Mouse (Mus musculus) intestine, embryonic 14.5 days (tissue): Measurements from ENCODE around the gene 2010111I01Rik. TPM values are rescaled to one million over a fixed set of nuclear protein-coding genes. Genes with fewer than 3 reads are reported as not detected.
A peak's percentile ranks its signal among the peaks of the same experiment; 100 is the strongest.

Experiments used
- ATAC-seq: fragments of 200-750 bp; cut with Nextera tagmentation; replicated peaks from 2 replicates; pipeline ENCODE4 v1.8.0; 2017; ENCODE audit warnings: low read depth, moderate number of reproducible peaks, moderate TSS enrichment, moderate library complexity; ENCODE audit not compliant: low FRiP score, low TSS enrichment
- DNase-seq: peaks from one replicate; pipeline ENCODE4 v3.0.0-alpha.2; 2018; ENCODE audit warnings: low spot score
- H3K27ac ChIP-seq: fragments of 300-500 bp; sonication (generic); 2 replicates; pipeline ENCODE4 v1.5.1; 2014; ENCODE audit warnings: low read depth, mild to moderate bottlenecking, control low read depth
- H3K27me3 ChIP-seq: fragments of 300-500 bp; sonication (generic); replicated peaks from 2 replicates; pipeline ENCODE4 v1.6.1; 2014; ENCODE audit warnings: low read length, control low read depth; ENCODE audit not compliant: control insufficient read depth, insufficient read depth
- H3K36me3 ChIP-seq: fragments of 300-500 bp; sonication (generic); 2 replicates; pipeline ENCODE4 v1.6.1; 2014; ENCODE audit warnings: low read length, control low read depth; ENCODE audit not compliant: control insufficient read depth, insufficient read depth
- H3K4me1 ChIP-seq: fragments of 300-500 bp; sonication (generic); replicated peaks from 2 replicates; pipeline ENCODE4 v1.6.1; 2014; ENCODE audit warnings: low read length, control low read depth, mixed read lengths; ENCODE audit not compliant: control insufficient read depth, insufficient read depth
- H3K4me2 ChIP-seq: fragments of 300-500 bp; sonication (generic); 2 replicates; pipeline ENCODE4 v1.6.1; 2014; ENCODE audit warnings: low read length
- H3K4me3 ChIP-seq: fragments of 300-500 bp; sonication (generic); 2 replicates; pipeline ENCODE4 v1.5.1; 2014; ENCODE audit warnings: low read depth, low read length, control low read depth, mixed read lengths
- H3K9ac ChIP-seq: fragments of 300-500 bp; sonication (generic); 2 replicates; pipeline ENCODE4 v1.6.1; 2014; ENCODE audit warnings: mild to moderate bottlenecking, low read length
- H3K9me3 ChIP-seq: fragments of 300-500 bp; sonication (generic); 2 replicates; pipeline ENCODE4 v1.6.1; 2016; ENCODE audit warnings: low read length, control low read depth; ENCODE audit not compliant: control insufficient read depth
- WGBS: fragments of 180-500 bp; shearing (Covaris S2); extraction: QIAGEN DNeasy Blood & Tissue Kit; methylation state at CpG from one replicate; pipeline ENCODE4 v1.1.7; 2014; 5-methylcytosine and 5-hydroxymethylcytosine counted together
- polyA plus RNA-seq: library from polyadenylated mRNA; unstranded; fragments of >200 nt; fragmentation: Nextera tagmentation; extraction: Ambion mirVana; gene quantifications from 2 replicates; pipeline ENCODE4 v1.2.1, GENCODE M21; 2014

The 2010111I01Rik gene
- polyA plus RNA-seq, 1 experiment from 2014 or later, result 135 TPM

- peak overlapping the region; percentile 12; the same call in 1 of the 2 replicates for H3K27ac ChIP-seq
- H3K36me3 ChIP-seq, result no peaks in the 10 kb centered on the region
- WGBS, result 48% methylated on average over 2 of the region's 2 CpGs
- DNase-seq (no peak), ATAC-seq (no peak)
- H3K9ac ChIP-seq, result peak overlapping the region; percentile 39
- H3K27me3 ChIP-seq, result no peaks in the 10 kb centered on the region
- no peaks in the 10 kb centered on the region for H3K9me3 ChIP-seq
- H3K4me2 ChIP-seq, result peak overlapping the region; percentile 54
- H3K4me3 ChIP-seq, result peak overlapping the region; percentile 35
- peaks cover 27% of the 10 kb centered on the region for H3K4me1 ChIP-seq
Observed at GRCm38 (mm10) chr13:63273859-63274258, 309.2 kb downstream of the 2010111I01Rik start.

GRCm38 (mm10) chr13:63274488-63275166 is 309.9 kb downstream of the 2010111I01Rik start:
- Histone ChIP-seq H3K9ac (peak overlapping the region; percentile 39), H3K4me3 (peak overlapping the region; percentile 35), H3K27me3 (no peaks in the 10 kb centered on the region), H3K36me3 (no peaks in the 10 kb centered on the region), H3K27ac (0 out of 2 replicates have a peak overlapping the region, but pooled peaks have one; percentile 12), H3K9me3 (no peaks in the 10 kb centered on the region), H3K4me1 (peaks cover 34% of the 10 kb centered on the region), H3K4me2 (peak overlapping the region; percentile 54)
- no peak for DNase-seq
- whole genome bisulfite sequencing, result 70% methylated on average over 10 of the region's 10 CpGs
- no peak for ATAC-seq

DNA sequence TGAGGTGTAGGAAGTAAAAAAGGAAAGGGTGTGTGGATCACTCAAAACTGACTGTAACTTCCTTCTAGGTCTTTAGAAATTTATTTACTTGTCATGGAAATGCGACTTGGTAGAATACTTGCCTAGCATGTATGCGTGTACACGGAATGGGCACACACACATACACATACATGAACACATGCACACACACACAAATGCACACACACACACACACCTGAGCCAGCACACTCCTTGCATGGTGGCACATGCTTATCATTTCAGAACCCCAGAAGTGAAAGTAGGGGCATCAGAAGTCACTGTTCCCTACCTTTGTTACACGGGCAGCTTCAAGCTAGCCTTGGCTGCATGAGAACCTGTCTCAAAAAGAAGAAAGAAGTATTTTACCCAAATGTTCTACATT is 311.7 kb downstream of the 2010111I01Rik start:
- Histone ChIP-seq H3K9ac (no peak overlapping the region), H3K4me1 (peaks cover 49% of the 10 kb centered on the region), H3K27ac (no peak overlapping the region), H3K4me2 (peak overlapping the region; percentile 54), H3K9me3 (no peaks in the 10 kb centered on the region), H3K4me3 (0 out of 2 replicates have a peak overlapping the region, but pooled peaks have one; percentile 35), H3K27me3 (no peaks in the 10 kb centered on the region), H3K36me3 (no peaks in the 10 kb centered on the region)
- ATAC-seq, result no peak
- DNase-seq, result no peak
- WGBS, result 87% methylated on average over 4 of the region's 4 CpGs

GRCm38 (mm10) chr13:63277316-63277715 is 312.6 kb downstream of the 2010111I01Rik start:
- peak overlapping the region; percentile 54 for H3K4me2 ChIP-seq
- no peak for DNase-seq
- peak overlapping the region; percentile 76 for H3K27ac ChIP-seq
- no peaks in the 10 kb centered on the region for H3K27me3 ChIP-seq
- peaks cover 46% of the 10 kb centered on the region for H3K4me1 ChIP-seq
- no peak overlapping the region for H3K9ac ChIP-seq
- 0 out of 2 replicates have a peak, but pooled peaks cover 7% of the 10 kb centered on the region for H3K36me3 ChIP-seq
- WGBS, result 52% methylated on average over 5 of the region's 5 CpGs
- ATAC-seq, result no peak
- no peak overlapping the region; the same call in 1 of the 2 replicates for H3K4me3 ChIP-seq
- H3K9me3 ChIP-seq, result no peaks in the 10 kb centered on the region

DNA sequence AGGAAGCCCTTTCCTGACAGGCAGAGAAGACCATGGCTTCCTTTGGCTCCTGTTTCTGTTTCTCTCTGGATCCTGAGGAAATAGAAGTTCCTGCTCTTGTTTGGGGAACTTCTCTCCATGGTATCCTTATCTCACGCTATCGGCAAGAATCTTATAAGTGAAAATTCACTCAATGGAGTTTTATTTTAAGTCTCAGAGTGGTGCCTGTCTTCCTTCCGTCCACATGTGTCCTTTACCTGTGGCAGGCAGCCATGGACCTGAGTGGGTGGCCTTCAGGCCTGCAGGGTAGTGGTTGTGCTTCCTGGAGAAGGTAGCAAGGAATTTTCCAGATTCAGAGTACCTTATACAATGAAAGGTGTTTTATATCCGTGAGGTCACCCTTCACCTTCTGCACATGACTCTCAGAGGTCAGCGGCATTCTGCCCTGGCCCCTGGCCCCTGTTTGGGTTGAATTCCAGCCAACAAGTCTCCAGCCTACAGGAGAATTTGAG is 313.5 kb downstream of the 2010111I01Rik start:
- WGBS, result 33% methylated on average over 5 of the region's 5 CpGs
- no peaks in the 10 kb centered on the region for H3K27me3 ChIP-seq
- H3K9ac ChIP-seq, result peak overlapping the region; percentile 8; the same call in 1 of the 2 replicates
- no peaks in the 10 kb centered on the region for H3K9me3 ChIP-seq
- H3K4me3 ChIP-seq, result peak overlapping the region; percentile 11; the same call in 1 of the 2 replicates
- peak overlapping the region; percentile 41 for H3K4me2 ChIP-seq
- ATAC-seq (no peak), DNase-seq (no peak)
- H3K4me1 ChIP-seq, result peaks cover 45% of the 10 kb centered on the region
- H3K36me3 ChIP-seq, result peaks cover 16% of the 10 kb centered on the region
- peak overlapping the region; percentile 76 for H3K27ac ChIP-seq

- WGBS, result 21% methylated on average over 10 of the region's 10 CpGs
- Histone ChIP-seq H3K4me1 (peaks cover 45% of the 10 kb centered on the region), H3K27me3 (no peaks in the 10 kb centered on the region), H3K36me3 (peaks cover 23% of the 10 kb centered on the region), H3K4me2 (peak overlapping the region; percentile 41), H3K9ac (peak overlapping the region; percentile 31), H3K27ac (peak overlapping the region; percentile 76), H3K4me3 (peak overlapping the region; percentile 21), H3K9me3 (no peaks in the 10 kb centered on the region)
- ATAC-seq, result peak; percentile 50
- DNase-seq, result no peak
Observed at GRCm38 (mm10) chr13:63278796-63279475, 314.2 kb downstream of the 2010111I01Rik start.

DNA sequence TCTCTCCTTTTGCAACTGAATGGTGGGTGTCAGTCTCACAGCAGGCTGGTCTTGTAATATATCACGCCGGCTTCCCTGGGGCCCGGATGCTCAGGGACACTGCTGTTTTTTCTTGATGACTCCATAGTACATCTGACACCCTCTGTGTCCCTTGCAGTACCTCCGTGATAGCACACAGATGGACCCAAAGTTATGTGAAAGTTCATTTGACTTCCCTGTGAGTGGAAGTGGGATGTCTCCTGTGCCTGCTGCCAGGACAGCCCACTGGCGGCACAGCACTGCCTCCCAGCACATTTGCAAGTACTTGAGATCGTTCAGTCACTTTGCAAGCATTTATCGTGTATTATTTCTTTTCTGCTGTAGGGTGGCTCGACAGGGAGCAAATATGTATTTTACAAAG is 315.1 kb downstream of the 2010111I01Rik start:
- DNase-seq (no peak), ATAC-seq (no peak)
- peaks cover 27% of the 10 kb centered on the region for H3K36me3 ChIP-seq
- peak overlapping the region; percentile 31; the same call in 1 of the 2 replicates for H3K9ac ChIP-seq
- peak overlapping the region; percentile 41 for H3K4me2 ChIP-seq
- 42% methylated on average over 8 of the region's 8 CpGs for WGBS
- peak overlapping the region; percentile 21 for H3K4me3 ChIP-seq
- H3K27ac ChIP-seq, result peak overlapping the region; percentile 76
- H3K4me1 ChIP-seq, result peaks cover 45% of the 10 kb centered on the region
- no peaks in the 10 kb centered on the region for H3K9me3 ChIP-seq
- H3K27me3 ChIP-seq, result no peaks in the 10 kb centered on the region

GRCm38 (mm10) chr13:63280344-63280743 is 315.7 kb downstream of the 2010111I01Rik start:
- Histone ChIP-seq H3K9ac (no peak overlapping the region; the same call in 1 of the 2 replicates), H3K27ac (peak overlapping the region; percentile 76), H3K36me3 (peaks cover 33% of the 10 kb centered on the region), H3K9me3 (no peaks in the 10 kb centered on the region), H3K4me2 (peak overlapping the region; percentile 41), H3K4me1 (peaks cover 45% of the 10 kb centered on the region), H3K27me3 (no peaks in the 10 kb centered on the region), H3K4me3 (peak overlapping the region; percentile 21)
- DNase-seq (no peak), ATAC-seq (no peak)
- 14% methylated on average over 3 of the region's 3 CpGs for WGBS
